Mouse (Mus musculus) adrenal gland, postnatal 36 days (tissue): ENCODE measurements around the gene Pds5b. TPM values are rescaled to one million over a fixed set of nuclear protein-coding genes. Genes with fewer than 3 reads are reported as not detected.
A peak's percentile ranks its signal among the peaks of the same experiment; 100 is the strongest.
"Not testable (repeated sequence)": the region's sequence is repeated elsewhere in the genome, so short reads cannot be mapped to it uniquely, and the experiment has no call there.

Experiments used
- DNase-seq, 2 experiments: peaks; one replicate each; pipeline ENCODE4 v3.0.0; 2021; ENCODE audit warnings: mixed read lengths in 1 of 2
- long read RNA-seq, 2 experiments: library from polyadenylated mRNA; stranded (forward); transcript quantifications; one replicate each; pipeline ENCODE4 v2.0.0; 2021; ENCODE audit warnings: borderline sequencing depth in 2 of 2
- total RNA-seq, 2 experiments: library from RNA; stranded (reverse); gene quantifications; 2 replicates each; pipeline ENCODE4 v1.2.3; 2021

The Pds5b gene
- total RNA-seq: 10 to 100 TPM; 24.9 to 25.4 TPM
- long read RNA-seq, experiment 1, full-length matches to known transcripts: 1 of 3 reads
- long read RNA-seq, experiment 1, partial matches to known transcripts: 1 of 3 reads
- long read RNA-seq, experiment 1, other reads (novel, unspliced or antisense): 1 of 3 reads
- long read RNA-seq, experiment 2, full-length matches to known transcripts: 1 of 3 reads
- long read RNA-seq, experiment 2, partial matches to known transcripts: 0 of 3 reads
- long read RNA-seq, experiment 2, other reads (novel, unspliced or antisense): 2 of 3 reads

GRCm38 (mm10) chr5:150673153-150673835 lies at the start of gene Pds5b:
TSS of gene Pds5b (plus strand) at chr5:150673739.
- peak; percentile 95 to 97 for DNase-seq

- DNase-seq: no peak
Observed at GRCm38 (mm10) chr5:150625528-150625927, 48.0 kb upstream of the Pds5b start.

- DNase-seq: no peak
Observed at GRCm38 (mm10) chr5:150629272-150629671, 44.3 kb upstream of the Pds5b start.

- no peak for DNase-seq
Observed at GRCm38 (mm10) chr5:150629692-150630091, 43.8 kb upstream of the Pds5b start.

- no peak for DNase-seq
Observed at GRCm38 (mm10) chr5:150641440-150641839, 32.1 kb upstream of the Pds5b start.

- not testable (repeated sequence) for DNase-seq
Observed at GRCm38 (mm10) chr5:150643390-150643789, 30.1 kb upstream of the Pds5b start.

GRCm38 (mm10) chr5:150644926-150645325 lies 28.6 kb upstream of the Pds5b start:
- DNase-seq: no peak

GRCm38 (mm10) chr5:150652578-150652977 lies 21.0 kb upstream of the Pds5b start:
- no peak for DNase-seq

GRCm38 (mm10) chr5:150654548-150654947 lies 19.0 kb upstream of the Pds5b start:
- DNase-seq: no peak

- not testable (repeated sequence) for DNase-seq
Observed at GRCm38 (mm10) chr5:150659425-150659824, 14.1 kb upstream of the Pds5b start.

GRCm38 (mm10) chr5:150660296-150660695 lies 13.2 kb upstream of the Pds5b start:
- not testable (repeated sequence) for DNase-seq

- DNase-seq: peak; percentile 27 to 39
Observed at GRCm38 (mm10) chr5:150663926-150664325, 9.6 kb upstream of the Pds5b start.

- DNase-seq: no peak
Observed at GRCm38 (mm10) chr5:150664794-150665131, 8.8 kb upstream of the Pds5b start.

GRCm38 (mm10) chr5:150665132-150665954 lies 8.2 kb upstream of the Pds5b start:
- DNase-seq: peak; percentile 93 to 95

GRCm38 (mm10) chr5:150666133-150666739 lies 7.3 kb upstream of the Pds5b start, which contains the start of gene N4bp2l2:
TSS of gene N4bp2l2 (minus strand) at chr5:150666183.
- DNase-seq: not testable (repeated sequence)

- DNase-seq: no peak
Observed at GRCm38 (mm10) chr5:150668731-150669130, 4.8 kb upstream of the Pds5b start.

GRCm38 (mm10) chr5:150672343-150672742 lies 1.2 kb upstream of the Pds5b start:
- DNase-seq: no peak

GRCm38 (mm10) chr5:150673880-150674621 lies 512 bp downstream of the Pds5b start:
- peak; percentile 38 to 50 for DNase-seq

- no peak for DNase-seq
Observed at GRCm38 (mm10) chr5:150674866-150675265, 1.3 kb downstream of the Pds5b start.

GRCm38 (mm10) chr5:150682862-150683261 lies 9.3 kb downstream of the Pds5b start:
- not testable (repeated sequence) for DNase-seq

GRCm38 (mm10) chr5:150690685-150691084 lies 17.1 kb downstream of the Pds5b start:
- DNase-seq: no peak

- DNase-seq: no peak
Observed at GRCm38 (mm10) chr5:150693277-150693676, 19.7 kb downstream of the Pds5b start.
